Comparison of ENCODE assay signal across 8 mouse cellular contexts in genomic region chr11:32340476-32341473, GRCm38 (mm10). TPM values are rescaled to one million over a fixed set of nuclear protein-coding genes. Genes with fewer than 3 reads are reported as not detected.
DNase-seq lines count a peak whose midpoint lies in the region; ATAC-seq and TF ChIP-seq lines count a peak whose summit lies in the region.

No protein-coding gene starts in this region.

- TF ChIP-seq CTCF in CH12.LX (conservative IDR thresholded peaks at IDR 0.05 in 1 of 2, IDR thresholded peaks at IDR 0.05 in 1 of 2; ENCODE audit: low read depth in 2 of 2, low read length in 2 of 2) = peak; percentile 83 to 98

- dilution Hi-C loops in CH12.LX (cut with MboI; ENCODE audit: extremely low pct_ligation_motif_present, extremely low pct_unique_long_range_greater_than_20kb, low sequenced_read_pairs) = no loop called here

- H3K27me3 ChIP-seq in CH12.LX (replicated peaks) = peaks cover 33% of the 10 kb centered on the region
- H3K27me3 ChIP-seq in heart, embryonic 14.5 days (ENCODE audit: control insufficient read depth, insufficient read depth, low read length) = no peaks in the 10 kb centered on the region

- no peaks in the 10 kb centered on the region for H3K36me3 ChIP-seq in CH12.LX (replicated peaks in 1 of 2; ENCODE audit: control insufficient read depth in 1 of 2, insufficient read depth in 1 of 2, low read length in 1 of 2)
- H3K36me3 ChIP-seq in heart, embryonic 14.5 days (ENCODE audit: control insufficient read depth, insufficient read depth, low read length) = no peaks in the 10 kb centered on the region

- TF ChIP-seq EP300 in CH12.LX (IDR thresholded peaks at IDR 0.05; ENCODE audit: low read length) = no peak

- no peak for TF ChIP-seq POLR2A in CH12.LX (IDR thresholded peaks at IDR 0.05; ENCODE audit: low read depth, low read length)

- peak; percentile 52 for DNase-seq in gastrocnemius, postnatal 14 days
- no peak for DNase-seq in gastrocnemius, postnatal 36 days
- DNase-seq in CH12.LX (ENCODE audit: extremely low read depth) = peak; percentile 54
- peak; percentile 52 for DNase-seq in c-Kit-positive CD71-negative TER-119-negative erythroid progenitor cells, embryonic 14.5 days (ENCODE audit: low read depth)
- DNase-seq in kidney, postnatal 4 days = peak; percentile 77 to 82
- DNase-seq in naive thymus-derived CD4-positive, alpha-beta T cell, adult 2 months (ENCODE audit: low read depth) = peak; percentile 47
- no peak for DNase-seq in layer of hippocampus, adult 9-11 months

- no peaks in the 10 kb centered on the region; a peak in 1 of 4 replicates for H3K4me1 ChIP-seq in CH12.LX (ENCODE audit: control insufficient read depth in 1 of 2, insufficient read depth in 2 of 2)
- peaks cover 4% of the 10 kb centered on the region in 2 experiments; a peak in 3 of 4 replicates for H3K4me1 ChIP-seq in heart, embryonic 14.5 days (ENCODE audit: control insufficient read depth in 2 of 2, insufficient read depth in 2 of 2, low read length in 2 of 2)

- H3K9me3 ChIP-seq in CH12.LX (replicated peaks; ENCODE audit: low read length) = peaks cover 14% of the 10 kb centered on the region
- H3K9me3 ChIP-seq in heart, embryonic 14.5 days (ENCODE audit: control insufficient read depth, low read length) = no peaks in the 10 kb centered on the region

- no peaks in the 10 kb centered on the region for H3K79me2 ChIP-seq in CH12.LX (replicated peaks; ENCODE audit: control insufficient read depth, extremely low read depth, insufficient read depth, poor library complexity, severe bottlenecking)

- H3K4me3 ChIP-seq in CH12.LX (replicated peaks in 1 of 3; ENCODE audit: low read depth in 2 of 3, low read length in 2 of 3, poor library complexity in 1 of 3) = no peak overlapping the region
- no peak overlapping the region for H3K4me3 ChIP-seq in heart, embryonic 14.5 days (ENCODE audit: control insufficient read depth in 1 of 2, insufficient read depth in 1 of 2, low read depth in 1 of 2, low read length in 2 of 2)

- 28% methylated on average over 17 of the region's 17 CpGs for WGBS in heart, embryonic 14.5 days

- H3K27ac ChIP-seq in CH12.LX (ENCODE audit: insufficient read depth, low read depth) = no peak overlapping the region
- H3K27ac ChIP-seq in heart, embryonic 14.5 days (replicated peaks in 1 of 2; ENCODE audit: control insufficient read depth in 1 of 2, insufficient read depth in 1 of 2, low read depth in 2 of 2, low read length in 2 of 2) = peak overlapping the region; percentile 31 to 40; a peak in 3 of 4 replicates

- H3K4me2 ChIP-seq in CH12.LX (ENCODE audit: insufficient read depth, low read depth, poor library complexity, severe bottlenecking) = peak overlapping the region; percentile 6; the same call in 1 of the 2 replicates
- peak overlapping the region; percentile 26; the same call in 1 of the 2 replicates for H3K4me2 ChIP-seq in heart, embryonic 14.5 days (ENCODE audit: low read length)

- 0 out of 2 replicates have a peak, but pooled peaks have one; percentile 46 for ATAC-seq in heart, embryonic 14.5 days (ENCODE audit: insufficient number of reproducible peaks, insufficient read depth, low FRiP score, low read depth)

- peak; percentile 30 for TF ChIP-seq RAD21 in CH12.LX (IDR thresholded peaks at IDR 0.05; ENCODE audit: low read depth, low read length)

- intact Hi-C loops in gastrocnemius, postnatal 14 days (cut with DNase I; ENCODE audit: low total_unique reads) = loop anchor here (10.0 kb wide), 1 partner anchor 104 kb away; no protein-coding TSS in a partner anchor
- intact Hi-C loops in gastrocnemius, postnatal 36 days (cut with DNase I) = loop anchor here (5.0 kb wide), 1 partner anchor 247 kb away; no protein-coding TSS in a partner anchor

- no peak overlapping the region for H3K9ac ChIP-seq in CH12.LX (ENCODE audit: insufficient read depth, low read depth)
- no peak overlapping the region for H3K9ac ChIP-seq in heart, embryonic 14.5 days (ENCODE audit: low read length)

- in situ Hi-C loops in CH12.LX (cut with MboI; ENCODE audit: low pct_ligation_motif_present, low pct_unique_long_range_greater_than_20kb, low sequenced_read_pairs) = no loop called here

TF ChIP-seq in CH12.LX, 34 proteins besides CTCF, POLR2A, EP300 and RAD21:
- TF ChIP-seq SMC3 (IDR thresholded peaks at IDR 0.05; ENCODE audit: low read depth, low read length) (peak; percentile 41; the same call in 1 of the 2 replicates), JUND (conservative IDR thresholded peaks at IDR 0.05; ENCODE audit: low read depth, low read length) (0 out of 2 replicates have a peak, but pooled peaks have one; percentile 22), MYC (IDR thresholded peaks at IDR 0.05; ENCODE audit: low read depth, low read length) (no peak), MAX (IDR thresholded peaks at IDR 0.05; ENCODE audit: low read length) (peak; percentile 24; the same call in 1 of the 2 replicates)
TF ChIP-seq in CH12.LX: peak in this region for 3.

RNA-seq across cellular contexts. Expression of gene Sh3pxd2b, which starts 6.8 kb away (rescaled TPM):
- total RNA-seq in gastrocnemius, postnatal 14 days (2021) = 10 to 100 TPM; 15.1 to 16.8 TPM
- total RNA-seq in gastrocnemius, postnatal 36 days (2021) = 1 to 10 TPM; 3.6 to 4.3 TPM
- 5.3 and 6.7 TPM in 2 replicates for total RNA-seq in CH12.LX (2012; rRNA removed)
- total RNA-seq in CH12.LX (2014; rRNA removed) = 1.7 and 2.4 TPM in 2 replicates
- polyA plus RNA-seq in CH12.LX (2012; ENCODE audit: insufficient read length, low read depth) = 11.3 and 13.2 TPM in 2 replicates
- polyA plus RNA-seq in heart, embryonic 14.5 days (2014; fragmentation: Nextera tagmentation; extraction: Ambion mirVana) = 12.6 and 13.3 TPM in 2 replicates

RNA-seq across cellular contexts. Expression of gene Hbq1a, which starts 40.9 kb away (rescaled TPM):
- total RNA-seq in gastrocnemius, postnatal 14 days (2021) = not detected
- not detected for total RNA-seq in gastrocnemius, postnatal 36 days (2021)
- not detected in 2 replicates for total RNA-seq in CH12.LX (2012; rRNA removed)
- not detected in 2 replicates for total RNA-seq in CH12.LX (2014; rRNA removed)
- not detected in 2 replicates for polyA plus RNA-seq in CH12.LX (2012; ENCODE audit: insufficient read length, low read depth)
- 1.2 and 2.5 TPM in 2 replicates for polyA plus RNA-seq in heart, embryonic 14.5 days (2014; fragmentation: Nextera tagmentation; extraction: Ambion mirVana)

RNA-seq across cellular contexts. Expression of gene Hba-a2, which starts 44.5 kb away (rescaled TPM):
- total RNA-seq in gastrocnemius, postnatal 14 days (2021) = 100 to 1,000 TPM; 795 to 814 TPM
- total RNA-seq in gastrocnemius, postnatal 36 days (2021) = 100 to 1,000 TPM; 195 to 294 TPM
- total RNA-seq in CH12.LX (2012; rRNA removed) (2.6 and 4.6 TPM in 2 replicates), CH12.LX (2014; rRNA removed) (2.9 and 3.1 TPM in 2 replicates)
- 10.3 and 13.3 TPM in 2 replicates for polyA plus RNA-seq in CH12.LX (2012; ENCODE audit: insufficient read length, low read depth)
- 18,791 and 33,479 TPM in 2 replicates for polyA plus RNA-seq in heart, embryonic 14.5 days (2014; fragmentation: Nextera tagmentation; extraction: Ambion mirVana)

RNA-seq across cellular contexts. Expression of gene Hbq1b, which starts 54.0 kb away (rescaled TPM):
- under 1 TPM in 1 of 2 experiments, not detected in 1; 0.41 TPM for total RNA-seq in gastrocnemius, postnatal 14 days (2021)
- total RNA-seq in gastrocnemius, postnatal 36 days (2021) = not detected
- not detected in 2 replicates for total RNA-seq in CH12.LX (2012; rRNA removed)
- not detected in 2 replicates for total RNA-seq in CH12.LX (2014; rRNA removed)
- not detected in 2 replicates for polyA plus RNA-seq in CH12.LX (2012; ENCODE audit: insufficient read length, low read depth)
- 1.5 and 2.1 TPM in 2 replicates for polyA plus RNA-seq in heart, embryonic 14.5 days (2014; fragmentation: Nextera tagmentation; extraction: Ambion mirVana)

RNA-seq across cellular contexts. Expression of gene Hba-a1, which starts 57.5 kb away (rescaled TPM):
- 1,000 to 10,000 TPM; 1,024 TPM for total RNA-seq in gastrocnemius, postnatal 14 days (2021)
- 100 to 1,000 TPM; 252 to 350 TPM for total RNA-seq in gastrocnemius, postnatal 36 days (2021)
- 1.9 and 4.9 TPM in 2 replicates for total RNA-seq in CH12.LX (2012; rRNA removed)
- total RNA-seq in CH12.LX (2014; rRNA removed) = 4.1 and 5.2 TPM in 2 replicates
- 3.3 and 4.7 TPM in 2 replicates for polyA plus RNA-seq in CH12.LX (2012; ENCODE audit: insufficient read length, low read depth)
- 7,195 and 12,752 TPM in 2 replicates for polyA plus RNA-seq in heart, embryonic 14.5 days (2014; fragmentation: Nextera tagmentation; extraction: Ambion mirVana)

Comparison
In these comparisons a context has a peak if more than half of its experiments do, and no peak if none do; other contexts are left out.
1. DNase-seq: peak in gastrocnemius, postnatal 14 days (single experiment), CH12.LX (single experiment), c-Kit-positive CD71-negative TER-119-negative erythroid progenitor cells, embryonic 14.5 days (single experiment), kidney, postnatal 4 days (2 of 2) and naive thymus-derived CD4-positive, alpha-beta T cell, adult 2 months (single experiment); none in gastrocnemius, postnatal 36 days (0 of 2) and layer of hippocampus, adult 9-11 months (single experiment).
2. RNA of gene Hba-a2, which starts 44.5 kb away (total RNA-seq): 795 to 814 TPM in gastrocnemius, postnatal 14 days and 195 to 294 TPM in gastrocnemius, postnatal 36 days; 2.6 to 4.6 TPM in CH12.LX; every median in the first group is over 10 times any median in the second.